Mouse (Mus musculus) stomach, embryonic 16.5 days (tissue): ENCODE data around the gene Nfkbie. TPM values are rescaled to one million over a fixed set of nuclear protein-coding genes. Genes with fewer than 3 reads are reported as not detected.

Source experiments
- ATAC-seq: fragments of 200-750 bp; cut with Nextera tagmentation; 2 replicates; pipeline ENCODE4 v1.8.0; 2017; ENCODE audit warnings: moderate number of reproducible peaks, moderate TSS enrichment; ENCODE audit not compliant: insufficient read depth, low FRiP score
- H3K27ac ChIP-seq: fragments of 300-500 bp; sonication (generic); 2 replicates; pipeline ENCODE4 v1.5.1; 2014; ENCODE audit warnings: low read length
- H3K27me3 ChIP-seq: fragments of 300-500 bp; sonication (generic); 2 replicates; pipeline ENCODE4 v1.6.1; 2014; ENCODE audit warnings: low read length, control low read depth, mixed read lengths; ENCODE audit not compliant: control insufficient read depth, insufficient read depth
- H3K36me3 ChIP-seq: fragments of 300-500 bp; sonication (generic); 2 replicates; pipeline ENCODE4 v1.6.1; 2014; ENCODE audit warnings: low read length; ENCODE audit not compliant: control insufficient read depth, insufficient read depth
- H3K4me1 ChIP-seq: fragments of 300-500 bp; sonication (generic); 2 replicates; pipeline ENCODE4 v1.6.1; 2014; ENCODE audit warnings: low read length, control low read depth, mixed read lengths; ENCODE audit not compliant: control insufficient read depth, insufficient read depth
- H3K4me2 ChIP-seq: fragments of 300-500 bp; sonication (generic); 2 replicates; pipeline ENCODE4 v1.6.1; 2014; ENCODE audit warnings: low read depth, low read length, mixed read lengths
- H3K4me3 ChIP-seq: fragments of 300-500 bp; sonication (generic); replicated peaks from 2 replicates; pipeline ENCODE4 v1.5.1; 2014; ENCODE audit warnings: mild to moderate bottlenecking, low read length
- H3K9ac ChIP-seq: fragments of 300-500 bp; sonication (generic); 2 replicates; pipeline ENCODE4 v1.6.1; 2014; ENCODE audit warnings: low read length
- H3K9me3 ChIP-seq: fragments of 300-500 bp; sonication (generic); replicated peaks from 2 replicates; pipeline ENCODE4 v1.6.1; 2016; ENCODE audit warnings: low read length, control low read depth; ENCODE audit not compliant: control insufficient read depth
- WGBS: fragments of 180-500 bp; shearing (Covaris S2); extraction: QIAGEN DNeasy Blood & Tissue Kit; methylation state at CpG from one replicate; pipeline ENCODE4 v1.1.7; 2014; 5-methylcytosine and 5-hydroxymethylcytosine counted together
- polyA plus RNA-seq: library from polyadenylated mRNA; unstranded; fragments of >200 nt; fragmentation: Nextera tagmentation; extraction: Ambion mirVana; gene quantifications from 2 replicates; pipeline ENCODE4 v1.2.1, GENCODE M21; 2015

The Nfkbie gene
- polyA plus RNA-seq, 1 experiment from 2014 or later = 4.4 TPM

DNA sequence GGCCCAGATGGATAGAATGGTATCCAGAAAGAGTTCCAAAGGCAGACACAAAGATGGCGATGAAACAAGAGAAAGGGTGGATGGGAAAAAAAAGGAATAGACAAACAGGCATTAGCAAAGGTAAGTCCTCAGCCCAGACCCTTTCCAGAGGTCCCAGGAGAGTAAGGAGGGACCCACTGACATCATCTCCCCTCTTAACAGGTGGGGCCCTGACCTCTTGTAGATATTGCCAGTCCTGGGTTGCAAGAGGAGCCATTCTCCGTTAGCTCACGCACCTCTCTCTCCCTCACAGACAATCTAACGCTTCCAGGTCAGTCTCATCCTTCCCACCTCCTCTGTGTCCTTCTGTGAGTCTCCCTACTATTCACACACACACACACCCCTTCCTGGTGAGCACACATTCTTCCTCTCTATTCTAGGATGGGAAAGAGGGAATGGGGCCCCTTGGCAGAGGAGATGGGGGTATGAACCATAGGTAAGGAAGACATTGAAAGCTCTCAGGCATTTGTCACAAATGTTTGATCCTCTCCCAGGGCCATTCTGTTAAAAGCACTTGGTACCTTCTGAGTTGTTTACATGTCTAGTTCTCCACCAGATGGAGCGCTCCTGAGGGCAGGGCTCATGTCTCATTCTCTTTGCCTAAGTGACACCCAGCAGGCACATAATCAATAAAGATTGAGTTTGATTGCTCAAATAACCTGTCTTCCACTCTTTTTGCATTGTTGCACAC lies 7.9 kb upstream of the Nfkbie start:
- 80% methylated on average over 5 of the region's 5 CpGs for WGBS
- Histone ChIP-seq H3K4me1 (peaks cover 16% of the 10 kb centered on the region), H3K36me3 (no peaks in the 10 kb centered on the region), H3K9ac (no peak overlapping the region), H3K27me3 (peaks cover 62% of the 10 kb centered on the region), H3K4me2 (no peak overlapping the region), H3K27ac (no peak overlapping the region), H3K9me3 (no peaks in the 10 kb centered on the region), H3K4me3 (no peak overlapping the region)
- no peak for ATAC-seq

DNA sequence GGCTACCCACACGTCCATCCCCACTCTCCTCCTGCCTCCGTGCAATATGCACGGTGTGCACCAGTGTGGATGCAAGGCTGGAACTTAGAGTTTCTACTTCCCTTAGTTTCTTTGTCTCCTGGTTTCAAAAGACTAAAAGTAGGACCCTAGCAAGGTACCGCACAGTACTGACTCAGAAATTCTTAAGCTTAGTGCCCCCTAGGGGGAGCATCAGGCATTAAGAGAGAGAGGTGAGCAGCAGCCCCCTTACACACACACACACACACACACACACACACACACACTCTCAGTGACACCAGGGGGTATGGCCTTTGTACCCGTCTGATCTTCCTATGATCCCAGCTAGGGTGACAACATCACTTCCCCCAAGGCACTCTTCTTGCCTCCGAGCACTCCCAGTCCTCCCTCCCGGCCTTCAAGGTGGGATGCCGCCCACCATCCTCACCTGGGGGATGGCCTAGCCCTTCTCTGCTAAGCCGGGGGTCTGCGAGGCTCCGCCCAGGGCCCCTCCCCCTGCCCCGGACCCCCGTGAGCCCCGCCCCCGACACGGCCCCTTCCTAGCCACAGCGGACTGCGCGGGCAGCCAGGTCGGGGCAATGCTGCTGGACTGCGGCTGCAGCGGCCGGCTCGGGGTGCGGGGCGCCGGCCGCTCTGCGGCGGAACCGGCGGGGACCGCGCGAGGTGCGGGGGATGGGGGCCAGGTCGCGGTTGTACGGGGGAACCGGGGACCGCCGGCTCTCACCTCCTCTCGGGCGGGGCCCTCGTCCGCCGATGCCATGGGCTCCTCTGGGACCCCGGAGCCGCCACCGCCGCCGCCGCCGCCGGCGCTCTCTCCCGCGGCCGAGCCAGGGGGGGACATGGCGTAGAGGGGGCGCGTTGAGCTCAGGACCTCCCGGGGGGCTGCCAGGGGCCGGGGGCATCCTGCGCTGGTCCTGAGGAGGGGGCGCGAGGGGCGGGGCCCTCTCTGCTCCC lies 6.7 kb upstream of the Nfkbie start:
- no peaks in the 10 kb centered on the region for H3K9me3 ChIP-seq
- no peak overlapping the region for H3K27ac ChIP-seq
- peak overlapping the region; percentile 67 for H3K4me3 ChIP-seq
- H3K27me3 ChIP-seq = peaks cover 50% of the 10 kb centered on the region
- H3K36me3 ChIP-seq = no peaks in the 10 kb centered on the region
- ATAC-seq = peak; percentile 26; the same call in 1 of the 2 replicates
- WGBS = 3% methylated on average over 64 of the region's 68 CpGs
- peaks cover 16% of the 10 kb centered on the region for H3K4me1 ChIP-seq
- peak overlapping the region; percentile 80 for H3K9ac ChIP-seq
- H3K4me2 ChIP-seq = peak overlapping the region; percentile 98

DNA sequence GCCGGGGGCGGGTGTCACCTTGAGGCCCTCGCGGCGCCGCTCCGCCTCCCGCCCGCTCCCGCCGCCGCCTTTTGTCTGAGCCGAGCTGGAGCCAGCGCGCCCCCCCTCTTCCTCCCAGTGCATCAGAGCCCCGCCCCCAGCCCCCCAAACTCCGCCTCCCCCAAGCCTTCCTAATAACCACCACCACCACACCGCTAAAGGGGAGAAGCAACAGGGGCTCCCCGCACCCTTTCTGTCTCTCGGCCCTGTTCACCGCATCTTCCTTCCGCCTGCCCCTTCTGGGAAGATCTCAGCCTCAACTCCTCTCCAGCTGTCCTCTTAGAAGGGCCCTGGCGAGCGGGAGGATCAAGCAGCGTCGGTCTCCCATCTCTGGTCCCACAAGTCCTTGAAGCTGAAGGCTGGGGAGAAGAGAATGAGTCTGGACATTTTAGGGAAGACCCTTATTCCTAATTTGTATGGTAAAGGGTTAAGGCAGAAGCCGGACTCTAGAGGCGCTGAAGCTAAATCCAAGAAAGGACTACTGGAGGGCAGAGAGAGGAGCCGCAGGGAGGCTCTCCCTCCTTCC lies 5.8 kb upstream of the Nfkbie start, which contains the start of gene Tmem151b:
Gene Tmem151b (minus strand): TSS at position 61 of the 565 bp plus-strand sequence.
- no peaks in the 10 kb centered on the region for H3K36me3 ChIP-seq
- peaks cover 13% of the 10 kb centered on the region for H3K4me1 ChIP-seq
- peak within 1 kb of the TSS; percentile 98 for H3K4me2 ChIP-seq
- peaks cover 42% of the 10 kb centered on the region for H3K27me3 ChIP-seq
- H3K9me3 ChIP-seq = no peaks in the 10 kb centered on the region
- peak within 1 kb of the TSS; percentile 80 for H3K9ac ChIP-seq
- 2% methylated on average over 22 of the region's 29 CpGs for WGBS
- peak within 1 kb of the TSS; percentile 67 for H3K4me3 ChIP-seq
- H3K27ac ChIP-seq = no peak within 1 kb of the TSS
- peak; percentile 37; the same call in 1 of the 2 replicates for ATAC-seq

DNA sequence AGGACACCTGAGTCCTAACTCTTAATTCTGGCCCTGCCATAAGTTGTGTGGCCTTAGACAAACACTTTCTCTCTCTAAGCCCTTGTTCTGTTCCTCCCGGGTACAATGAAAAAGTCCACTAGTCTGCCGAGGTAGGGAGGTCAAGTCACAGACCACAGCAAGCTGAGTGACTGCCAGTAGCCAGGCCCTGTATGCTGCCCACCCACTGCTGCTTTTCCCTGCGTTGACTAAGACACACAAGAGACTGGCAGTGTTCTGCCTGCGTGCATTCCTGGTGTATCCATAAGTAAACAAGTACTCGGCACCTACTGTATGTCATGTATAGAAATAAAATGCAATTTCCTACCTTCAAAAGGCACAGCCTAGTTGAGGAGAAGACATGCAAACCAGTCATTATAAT lies 5.2 kb upstream of the Nfkbie start:
- peaks cover 9% of the 10 kb centered on the region for H3K4me1 ChIP-seq
- H3K9ac ChIP-seq = no peak overlapping the region
- no peak overlapping the region for H3K27ac ChIP-seq
- no peaks in the 10 kb centered on the region for H3K36me3 ChIP-seq
- no peak overlapping the region for H3K4me3 ChIP-seq
- 15% methylated on average over 5 of the region's 5 CpGs for WGBS
- H3K9me3 ChIP-seq = no peaks in the 10 kb centered on the region
- H3K4me2 ChIP-seq = peak overlapping the region; percentile 98; the same call in 1 of the 2 replicates
- H3K27me3 ChIP-seq = peaks cover 36% of the 10 kb centered on the region
- no peak for ATAC-seq

DNA sequence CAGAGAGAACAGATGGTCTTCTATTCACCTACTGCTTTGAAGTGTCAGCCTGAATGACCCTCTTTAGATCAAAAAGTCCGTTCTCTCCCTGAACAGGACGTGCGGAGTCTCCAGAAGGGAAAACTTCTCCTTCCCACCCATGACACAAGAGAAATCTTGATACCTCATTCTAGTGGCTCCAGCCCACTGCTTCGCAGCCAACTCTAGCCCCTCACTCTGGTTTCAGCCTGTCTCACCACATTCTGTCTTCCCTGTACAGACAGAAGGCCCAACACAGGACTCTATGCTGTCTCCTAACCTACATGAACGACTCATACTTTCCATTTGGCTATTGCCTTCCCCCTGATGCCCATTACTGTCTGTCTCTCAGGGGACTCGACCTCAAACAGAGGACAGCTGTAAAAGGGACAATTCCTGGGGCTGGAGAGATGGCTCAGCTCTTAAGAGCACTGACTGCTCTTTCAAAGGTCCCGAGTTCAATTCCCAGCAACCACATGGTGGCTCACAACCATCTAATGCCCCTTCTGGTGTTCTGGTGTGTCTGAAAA lies 4.2 kb upstream of the Nfkbie start:
- Histone ChIP-seq H3K27me3 (peaks cover 26% of the 10 kb centered on the region), H3K4me3 (no peak overlapping the region), H3K4me2 (no peak overlapping the region), H3K27ac (no peak overlapping the region), H3K4me1 (peaks cover 13% of the 10 kb centered on the region), H3K9me3 (no peaks in the 10 kb centered on the region), H3K9ac (no peak overlapping the region), H3K36me3 (no peaks in the 10 kb centered on the region)
- WGBS = 58% methylated on average over 7 of the region's 7 CpGs
- ATAC-seq = no peak

DNA sequence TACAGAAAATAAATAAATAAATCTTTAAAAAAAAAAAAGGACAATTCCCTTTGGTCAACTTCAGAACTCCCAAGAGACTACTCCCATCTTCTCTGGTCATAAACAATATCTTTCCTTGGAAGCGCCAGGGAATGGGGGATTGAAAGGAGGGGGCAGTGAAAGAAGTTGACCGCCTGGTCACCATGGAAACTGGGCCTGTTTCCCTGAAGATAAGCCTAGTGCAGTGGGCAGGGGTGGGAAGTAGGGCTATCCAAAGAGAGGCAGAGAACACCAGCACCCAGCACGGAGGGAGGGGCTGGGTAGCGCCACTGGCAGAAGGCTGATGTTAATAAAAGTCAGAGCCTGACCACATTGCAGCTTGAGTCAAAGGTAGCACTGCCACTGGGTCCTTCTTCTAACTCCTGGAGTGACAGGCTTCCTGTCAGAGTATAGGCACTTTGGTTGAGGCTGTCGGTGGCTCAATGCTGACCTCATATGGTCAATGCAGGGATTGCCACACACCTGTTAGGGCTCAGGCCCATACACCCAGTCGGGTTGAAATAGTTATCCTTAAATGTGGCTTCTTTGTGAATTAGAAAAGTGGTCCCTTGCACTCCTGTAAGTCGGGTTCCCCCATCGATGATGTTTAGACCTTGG lies 3.6 kb upstream of the Nfkbie start:
- Histone ChIP-seq H3K27ac (no peak overlapping the region), H3K9ac (no peak overlapping the region), H3K4me1 (peaks cover 13% of the 10 kb centered on the region), H3K9me3 (no peaks in the 10 kb centered on the region), H3K27me3 (peaks cover 26% of the 10 kb centered on the region), H3K4me3 (no peak overlapping the region), H3K36me3 (no peaks in the 10 kb centered on the region), H3K4me2 (no peak overlapping the region)
- 4% methylated on average over 8 of the region's 8 CpGs for WGBS
- ATAC-seq = 0 out of 2 replicates have a peak, but pooled peaks have one; percentile 24

DNA sequence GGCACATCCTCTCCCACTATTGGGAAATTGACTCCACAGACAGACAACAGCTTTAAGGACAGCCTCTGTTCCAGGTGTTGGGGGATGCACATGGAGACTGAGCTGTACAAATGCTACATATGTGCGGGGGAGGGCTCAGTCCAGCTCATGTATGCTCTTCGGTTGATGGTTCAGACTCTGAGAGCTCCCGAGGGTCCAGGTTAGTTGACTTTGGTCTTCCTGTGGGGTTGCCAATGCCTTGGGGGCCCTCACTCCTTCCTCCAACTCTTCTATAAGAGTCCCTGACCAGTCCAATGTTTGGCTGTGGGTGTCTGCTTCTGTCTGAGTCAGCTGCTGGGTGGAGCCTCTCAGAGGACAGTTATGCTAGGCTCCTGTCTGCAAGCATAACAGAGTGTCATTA lies 2.4 kb upstream of the Nfkbie start:
- Histone ChIP-seq H3K9me3 (no peaks in the 10 kb centered on the region), H3K36me3 (no peaks in the 10 kb centered on the region), H3K9ac (no peak overlapping the region), H3K4me3 (no peak overlapping the region), H3K27me3 (peaks cover 17% of the 10 kb centered on the region), H3K4me1 (peaks cover 13% of the 10 kb centered on the region), H3K27ac (no peak overlapping the region), H3K4me2 (no peak overlapping the region)
- ATAC-seq = no peak
- WGBS = 79% methylated on average over 3 of the region's 3 CpGs

DNA sequence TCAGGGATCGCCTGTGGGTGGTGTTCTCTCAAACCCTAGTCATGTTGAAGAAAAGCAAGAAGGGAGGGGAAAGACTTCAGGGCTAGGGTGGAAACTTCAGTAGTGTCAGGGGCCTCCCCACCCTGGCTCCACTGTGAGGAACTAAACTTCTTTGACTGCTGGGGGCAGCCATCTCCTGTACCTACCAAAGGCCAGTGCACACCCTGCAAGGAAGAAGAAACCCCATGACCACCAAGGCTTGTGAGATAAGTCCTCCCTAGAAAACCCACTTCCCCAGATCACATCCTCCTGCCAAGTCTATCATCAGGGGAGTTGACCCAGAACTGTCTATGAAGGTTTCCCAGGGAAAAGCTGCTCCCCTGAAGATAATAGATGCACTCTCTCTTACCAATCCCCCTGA lies 1.1 kb upstream of the Nfkbie start:
- H3K36me3 ChIP-seq = no peaks in the 10 kb centered on the region
- ATAC-seq = no peak
- H3K27ac ChIP-seq = no peak overlapping the region
- WGBS = 53% methylated on average over 1 of the region's 1 CpGs
- no peak overlapping the region for H3K4me2 ChIP-seq
- H3K9ac ChIP-seq = no peak overlapping the region
- peaks cover 12% of the 10 kb centered on the region for H3K27me3 ChIP-seq
- H3K4me3 ChIP-seq = no peak overlapping the region
- no peaks in the 10 kb centered on the region for H3K9me3 ChIP-seq
- H3K4me1 ChIP-seq = peaks cover 13% of the 10 kb centered on the region
